Mouse (Mus musculus): ENCODE measurements at regions not wholly inside any gene's neighbourhood (a gene's known extent, or its start where the extent isn't known, plus 50 kb on each side); places are given as distances from the start of the nearest gene placed in this dataset.

DNA sequence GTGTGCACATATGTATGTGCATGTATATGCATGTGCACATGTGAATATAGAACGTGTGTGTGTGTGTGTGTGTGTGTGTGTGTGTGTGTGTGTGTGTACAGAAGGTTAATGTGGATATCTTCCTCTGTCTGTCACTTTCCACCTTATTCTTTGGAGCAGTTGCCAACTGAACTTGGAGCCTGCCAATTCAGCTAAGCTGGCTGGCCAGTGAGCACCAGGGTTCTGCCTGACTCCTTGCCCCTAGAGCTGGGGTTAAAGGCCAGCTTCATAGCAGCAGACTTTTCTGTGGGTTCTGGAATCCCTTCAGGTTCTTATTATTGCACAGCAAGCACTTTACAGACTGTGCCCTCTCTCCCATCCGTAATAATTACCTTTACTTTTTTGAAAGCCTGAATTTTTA is 258.5 kb upstream of the Pitx2 start:
- TF ChIP-seq EP300 (IDR thresholded peaks at IDR 0.05; ENCODE audit: low read depth) (no peak), CTCF (IDR thresholded peaks at IDR 0.05; ENCODE audit: low read depth) (no peak)
